In the genomic region with DNA sequence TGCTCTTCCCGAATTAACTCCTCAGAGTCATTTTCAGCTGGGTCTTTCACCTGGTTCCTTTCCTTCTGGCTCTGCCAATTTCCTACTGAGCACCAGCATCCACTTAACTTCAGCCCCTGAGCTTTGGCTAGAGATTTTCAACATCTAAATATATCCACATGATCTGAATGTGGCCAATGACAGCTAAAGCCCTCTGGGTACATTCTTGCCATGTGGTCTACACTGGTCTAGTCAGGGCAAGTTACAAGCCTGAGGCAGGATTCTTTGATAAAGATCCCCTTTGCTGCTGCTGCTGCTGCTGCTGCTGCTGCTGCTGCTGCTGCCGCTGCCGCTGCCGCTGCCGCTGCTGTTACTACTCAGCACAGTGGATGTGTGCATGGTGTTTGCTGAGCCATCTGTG, we compare ENCODE assay signal across 27 mouse cellular contexts.
A peak's percentile ranks its signal among the peaks of the same experiment; 100 is the strongest.
DNase-seq lines count a peak whose midpoint lies in the region; ATAC-seq and TF ChIP-seq lines count a peak whose summit lies in the region.
"Had no signal": no experiment of that assay in that cellular context is flagged by ENCODE, and none has a peak within 500 bp of the region (broad histone marks: within the 10 kb centered on the region; RNA-seq: fewer than 3 reads in every experiment).

No protein-coding gene starts in this region.

- TF ChIP-seq CTCF in hindbrain, postnatal 0 days (IDR thresholded peaks at IDR 0.05; ENCODE audit: low read depth): no peak

- WGBS in hindbrain, embryonic 10.5 days: 86% methylated on average over 5 of the region's 5 CpGs
- WGBS in hindbrain, embryonic 12.5 days: 87% methylated on average over 5 of the region's 5 CpGs
- WGBS in midbrain, embryonic 11.5 days: 84% methylated on average over 5 of the region's 5 CpGs
- WGBS in midbrain, embryonic 16.5 days: 83% methylated on average over 5 of the region's 5 CpGs
- WGBS in hindbrain, postnatal 0 days: 84% methylated on average over 5 of the region's 5 CpGs
- WGBS in neural tube, embryonic 15.5 days: 87% methylated on average over 5 of the region's 5 CpGs

- no peak overlapping the region for H3K4me3 ChIP-seq in hindbrain, embryonic 10.5 days
- no peak overlapping the region for H3K4me3 ChIP-seq in hindbrain, embryonic 12.5 days
- no peak overlapping the region for H3K4me3 ChIP-seq in midbrain, embryonic 11.5 days (ENCODE audit: low read depth, low read length)
- H3K4me3 ChIP-seq in midbrain, embryonic 16.5 days (ENCODE audit: low read depth, low read length): no peak overlapping the region
- H3K4me3 ChIP-seq in hindbrain, postnatal 0 days (ENCODE audit: low read length): no peak overlapping the region
- no peak overlapping the region for H3K4me3 ChIP-seq in neural tube, embryonic 15.5 days (replicated peaks)
- H3K4me3 ChIP-seq: embryonic facial prominence, embryonic 13.5 days; intestine, embryonic 15.5 days; limb, embryonic 12.5 days; liver, embryonic 15.5 days; lung, embryonic 15.5 days; midbrain, embryonic 12.5 days; myocyte; stomach, embryonic 15.5 days had no signal

- H3K4me2 ChIP-seq in hindbrain, embryonic 12.5 days (replicated peaks): no peak overlapping the region
- H3K4me2 ChIP-seq in midbrain, embryonic 11.5 days: no peak overlapping the region
- no peak overlapping the region for H3K4me2 ChIP-seq in midbrain, embryonic 16.5 days (ENCODE audit: low read length)
- H3K4me2 ChIP-seq in hindbrain, postnatal 0 days (ENCODE audit: low read depth, low read length): no peak overlapping the region
- H3K4me2 ChIP-seq in neural tube, embryonic 15.5 days: no peak overlapping the region
- H3K4me2 ChIP-seq: embryonic facial prominence, embryonic 13.5 days; heart, embryonic 11.5 days; intestine, embryonic 15.5 days; limb, embryonic 12.5 days; liver, embryonic 15.5 days; lung, embryonic 15.5 days; midbrain, embryonic 12.5 days; stomach, embryonic 15.5 days had no signal

- H3K9me3 ChIP-seq in hindbrain, embryonic 10.5 days: peaks cover 4% of the 10 kb centered on the region; the same call in 1 of the 2 replicates
- no peaks in the 10 kb centered on the region for H3K9me3 ChIP-seq in hindbrain, embryonic 12.5 days (replicated peaks)
- H3K9me3 ChIP-seq in midbrain, embryonic 11.5 days (ENCODE audit: control insufficient read depth, low read length): no peaks in the 10 kb centered on the region
- H3K9me3 ChIP-seq in midbrain, embryonic 16.5 days (replicated peaks; ENCODE audit: control insufficient read depth, low read length, poor library complexity, severe bottlenecking): no peaks in the 10 kb centered on the region
- no peaks in the 10 kb centered on the region for H3K9me3 ChIP-seq in hindbrain, postnatal 0 days (ENCODE audit: low read length)
- H3K9me3 ChIP-seq in neural tube, embryonic 15.5 days (replicated peaks): no peaks in the 10 kb centered on the region
- H3K9me3 ChIP-seq: embryonic facial prominence, embryonic 13.5 days; intestine, embryonic 15.5 days; limb, embryonic 12.5 days; liver, embryonic 15.5 days; lung, embryonic 15.5 days; midbrain, embryonic 12.5 days; stomach, embryonic 15.5 days had no signal

- no peak for ATAC-seq in hindbrain, embryonic 12.5 days (ENCODE audit: low FRiP score)
- no peak for ATAC-seq in midbrain, embryonic 11.5 days (ENCODE audit: low FRiP score)
- no peak for ATAC-seq in midbrain, embryonic 16.5 days
- no peak for ATAC-seq in hindbrain, postnatal 0 days
- ATAC-seq in neural tube, embryonic 15.5 days (ENCODE audit: low FRiP score): no peak
- ATAC-seq: intestine, embryonic 15.5 days had no signal

- no peak for DNase-seq in hindbrain, embryonic 10.5 days (ENCODE audit: low spot score)
- DNase-seq in midbrain, embryonic 11.5 days (ENCODE audit: low spot score, missing footprints): peak; percentile 77
- DNase-seq in hindbrain, postnatal 0 days (ENCODE audit: low spot score): no peak
- DNase-seq in thymus, postnatal 0 days (ENCODE audit: low spot score): no peak
- DNase-seq in left cerebral cortex, adult 18-20 months (ENCODE audit: low spot score in 2 of 2): no peak
- DNase-seq: adrenal gland, postnatal 25 days; B cell, adult 2 months; cerebellum, adult 18-20 months; cerebellum, postnatal 10 days; gastrocnemius, postnatal 14 days; kidney, adult 8-10 months; kidney, postnatal 4 days; layer of hippocampus, adult 9-11 months; thymus, postnatal 14 days had no signal

- no peaks in the 10 kb centered on the region for H3K36me3 ChIP-seq in hindbrain, embryonic 10.5 days
- H3K36me3 ChIP-seq in hindbrain, embryonic 12.5 days: no peaks in the 10 kb centered on the region
- no peaks in the 10 kb centered on the region for H3K36me3 ChIP-seq in midbrain, embryonic 11.5 days (ENCODE audit: control insufficient read depth, insufficient read depth, low read length)
- no peaks in the 10 kb centered on the region for H3K36me3 ChIP-seq in midbrain, embryonic 16.5 days (ENCODE audit: control insufficient read depth, insufficient read depth, low read length)
- no peaks in the 10 kb centered on the region for H3K36me3 ChIP-seq in hindbrain, postnatal 0 days (ENCODE audit: insufficient read depth, low read length)
- H3K36me3 ChIP-seq in neural tube, embryonic 15.5 days: no peaks in the 10 kb centered on the region
- H3K36me3 ChIP-seq: embryonic facial prominence, embryonic 13.5 days; intestine, embryonic 15.5 days; limb, embryonic 12.5 days; liver, embryonic 15.5 days; lung, embryonic 15.5 days; midbrain, embryonic 12.5 days; stomach, embryonic 15.5 days had no signal

- H3K27ac ChIP-seq in hindbrain, embryonic 10.5 days: peak overlapping the region; percentile 88
- no peak overlapping the region for H3K27ac ChIP-seq in hindbrain, embryonic 12.5 days
- H3K27ac ChIP-seq in midbrain, embryonic 11.5 days (ENCODE audit: low read depth, low read length): no peak overlapping the region
- no peak overlapping the region for H3K27ac ChIP-seq in midbrain, embryonic 16.5 days (ENCODE audit: low read length)
- peak overlapping the region; percentile 69; the same call in 1 of the 2 replicates for H3K27ac ChIP-seq in hindbrain, postnatal 0 days
- H3K27ac ChIP-seq in neural tube, embryonic 15.5 days (replicated peaks): peak overlapping the region; percentile 82
- H3K27ac ChIP-seq: embryonic facial prominence, embryonic 13.5 days; intestine, embryonic 15.5 days; kidney, postnatal 0 days; limb, embryonic 12.5 days; liver, embryonic 15.5 days; lung, embryonic 15.5 days; stomach, embryonic 15.5 days had no signal

- no peaks in the 10 kb centered on the region for H3K27me3 ChIP-seq in hindbrain, embryonic 10.5 days (ENCODE audit: insufficient read depth, poor library complexity, severe bottlenecking)
- no peaks in the 10 kb centered on the region for H3K27me3 ChIP-seq in hindbrain, embryonic 12.5 days
- no peaks in the 10 kb centered on the region for H3K27me3 ChIP-seq in midbrain, embryonic 11.5 days (ENCODE audit: control insufficient read depth, insufficient read depth, low read length)
- H3K27me3 ChIP-seq in midbrain, embryonic 16.5 days (ENCODE audit: control insufficient read depth, insufficient read depth, low read depth, low read length): no peaks in the 10 kb centered on the region
- no peaks in the 10 kb centered on the region for H3K27me3 ChIP-seq in hindbrain, postnatal 0 days (ENCODE audit: insufficient read depth, low read length)
- no peaks in the 10 kb centered on the region for H3K27me3 ChIP-seq in neural tube, embryonic 15.5 days (replicated peaks)
- H3K27me3 ChIP-seq: embryonic facial prominence, embryonic 13.5 days; intestine, embryonic 15.5 days; liver, embryonic 15.5 days; lung, embryonic 15.5 days; midbrain, embryonic 12.5 days; stomach, embryonic 15.5 days had no signal

- no peak overlapping the region for H3K9ac ChIP-seq in hindbrain, embryonic 12.5 days
- H3K9ac ChIP-seq in midbrain, embryonic 11.5 days (ENCODE audit: low read length): no peak overlapping the region
- no peak overlapping the region for H3K9ac ChIP-seq in midbrain, embryonic 16.5 days (ENCODE audit: low read depth, low read length)
- no peak overlapping the region for H3K9ac ChIP-seq in hindbrain, postnatal 0 days (replicated peaks; ENCODE audit: low read length)
- H3K9ac ChIP-seq in neural tube, embryonic 15.5 days (replicated peaks): no peak overlapping the region
- H3K9ac ChIP-seq: embryonic facial prominence, embryonic 13.5 days; intestine, embryonic 15.5 days; limb, embryonic 12.5 days; liver, embryonic 15.5 days; lung, embryonic 15.5 days; midbrain, embryonic 12.5 days; stomach, embryonic 15.5 days had no signal

- peaks cover 40% of the 10 kb centered on the region for H3K4me1 ChIP-seq in hindbrain, embryonic 10.5 days (replicated peaks)
- H3K4me1 ChIP-seq in hindbrain, embryonic 12.5 days: peaks cover 24% of the 10 kb centered on the region
- peaks cover 25% of the 10 kb centered on the region for H3K4me1 ChIP-seq in midbrain, embryonic 11.5 days (ENCODE audit: control insufficient read depth, insufficient read depth, low read length)
- H3K4me1 ChIP-seq in midbrain, embryonic 16.5 days (ENCODE audit: control insufficient read depth, insufficient read depth, low read length): peaks cover 6% of the 10 kb centered on the region
- H3K4me1 ChIP-seq in hindbrain, postnatal 0 days (ENCODE audit: insufficient read depth, low read length): peaks cover 4% of the 10 kb centered on the region; the same call in 1 of the 2 replicates
- peaks cover 13% of the 10 kb centered on the region; the same call in 1 of the 2 replicates for H3K4me1 ChIP-seq in neural tube, embryonic 15.5 days
- H3K4me1 ChIP-seq: embryonic facial prominence, embryonic 13.5 days; intestine, embryonic 15.5 days; stomach, embryonic 15.5 days had no signal

Comparison
In these comparisons a context has a peak if more than half of its experiments do, and no peak if none do; other contexts are left out.
1. H3K27ac ChIP-seq: peak in hindbrain, embryonic 10.5 days (single experiment), hindbrain, postnatal 0 days (single experiment) and neural tube, embryonic 15.5 days (single experiment); none in hindbrain, embryonic 12.5 days (single experiment), midbrain, embryonic 11.5 days (single experiment) and midbrain, embryonic 16.5 days (single experiment).